Mouse (Mus musculus) frontal cortex, adult 2 months (tissue): Measurements from ENCODE around the gene Mindy4. TPM values are rescaled to one million over a fixed set of nuclear protein-coding genes. Genes with fewer than 3 reads are reported as not detected.
A peak's percentile ranks its signal among the peaks of the same experiment; 100 is the strongest.

Experiments
- DNase-seq, 2 experiments: peaks; one replicate each; pipeline ENCODE4 v3.0.0; 2022; ENCODE audit warnings: low spot score in 1 of 2; ENCODE audit errors: extremely low spot score in 1 of 2
- polyA plus RNA-seq: library from polyadenylated mRNA; depleted of rRNA; stranded (reverse); fragments of >200 nt; gene quantifications from 2 replicates; pipeline ENCODE4 v1.2.3, GENCODE M21; 2012

The Mindy4 gene
- polyA plus RNA-seq, 1 experiment: 10.2 TPM

DNA sequence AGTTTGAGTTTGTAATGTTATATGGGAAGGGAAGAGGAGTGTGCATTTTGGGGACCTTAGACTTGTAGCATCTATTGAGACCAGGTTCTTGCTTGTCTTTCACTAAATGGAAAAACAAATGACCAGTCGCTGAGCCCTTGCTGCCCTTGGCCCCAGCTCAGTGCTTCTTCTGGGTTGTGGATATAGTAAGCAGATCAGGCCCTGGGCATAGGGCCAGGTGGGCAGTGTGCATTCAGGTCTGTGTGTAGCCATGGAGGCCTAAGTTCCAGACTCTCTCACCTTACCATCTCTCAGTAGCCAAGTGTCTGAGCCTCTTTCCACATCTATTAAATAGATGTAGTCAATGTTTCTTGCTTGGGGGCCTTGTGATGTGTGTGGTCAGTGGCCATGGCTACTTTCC is 92.1 kb downstream of the Mindy4 start:
- DNase-seq: no peak

GRCm38 (mm10) chr6:55299482-55299881 is 96.3 kb downstream of the Mindy4 start:
- DNase-seq: no peak

- DNase-seq: no peak
These were observed 96.7 kb downstream of the Mindy4 start for GRCm38 (mm10) chr6:55299917-55300316.

DNA sequence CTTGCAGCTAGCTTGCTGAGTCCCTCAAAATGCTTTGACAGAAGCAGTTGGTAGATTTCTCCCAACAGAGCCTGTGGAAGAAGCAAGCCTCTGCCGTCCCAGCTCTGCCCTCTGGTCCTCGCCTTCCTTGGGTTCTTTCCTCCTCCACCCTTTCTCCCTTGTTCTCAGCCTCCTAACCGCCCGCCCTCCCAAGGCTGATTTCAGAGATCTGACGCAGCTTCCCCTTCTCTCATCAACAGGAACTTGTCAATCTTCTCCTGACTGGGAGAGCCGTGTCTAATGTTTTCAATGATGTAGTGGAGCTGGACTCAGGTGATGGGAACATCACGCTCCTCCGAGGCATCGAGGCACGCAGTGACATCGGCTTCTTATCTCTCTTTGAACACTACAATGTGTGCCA is 97.5 kb downstream of the Mindy4 start:
- DNase-seq: no peak

GRCm38 (mm10) chr6:55310179-55310578 is 107.0 kb downstream of the Mindy4 start:
- DNase-seq: no peak

GRCm38 (mm10) chr6:55311962-55312361 is 108.8 kb downstream of the Mindy4 start:
- DNase-seq: no peak

DNA sequence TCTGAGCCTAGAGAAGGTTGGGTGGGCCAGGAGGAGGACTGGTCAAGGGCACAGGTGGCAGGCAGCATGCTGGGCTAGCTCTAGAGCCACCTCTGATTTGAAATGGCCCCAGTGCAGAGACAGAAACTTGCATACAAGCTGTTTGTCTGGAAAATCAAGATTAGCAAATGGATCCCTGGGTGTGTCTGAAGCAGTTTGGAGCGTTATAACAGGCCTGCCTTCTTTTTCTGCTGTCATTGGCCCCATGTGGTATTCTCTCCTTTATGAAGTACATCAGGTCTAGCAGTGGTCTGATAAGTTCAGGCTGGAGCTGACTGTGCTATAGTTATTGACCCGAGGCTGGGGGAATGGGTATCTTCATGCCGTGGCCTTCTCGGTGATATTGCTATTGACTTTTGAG is 110.7 kb downstream of the Mindy4 start:
- no peak for DNase-seq

DNA sequence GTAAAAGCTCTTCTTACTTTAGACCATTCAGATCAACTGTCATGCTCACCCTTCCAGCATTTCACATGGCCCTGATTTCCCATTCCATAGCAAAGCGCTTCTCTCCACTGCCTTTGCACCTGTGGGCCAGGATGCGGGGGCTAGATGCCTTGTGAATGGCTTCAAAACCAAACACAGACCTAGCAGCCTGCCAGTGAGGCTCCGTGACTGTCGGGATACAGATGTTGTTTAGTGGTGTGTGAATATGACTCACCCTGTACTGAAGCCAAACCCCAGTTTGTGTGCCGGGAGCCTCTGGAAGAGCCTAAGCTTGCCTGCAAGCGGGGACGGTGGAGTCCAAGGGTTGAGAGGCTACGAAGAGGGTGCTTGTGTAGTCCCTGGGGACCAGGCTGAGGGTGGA is 111.4 kb downstream of the Mindy4 start:
- peak; percentile 30 to 77 for DNase-seq

- no peak for DNase-seq
These were observed 115.4 kb downstream of the Mindy4 start for GRCm38 (mm10) chr6:55318597-55318996.

GRCm38 (mm10) chr6:55319585-55320551 is 116.7 kb downstream of the Mindy4 start:
- peak in 1 of 2 experiments; percentile 9 for DNase-seq

- DNase-seq: no peak
These were observed 117.7 kb downstream of the Mindy4 start for GRCm38 (mm10) chr6:55320894-55321293.

- DNase-seq: no peak
These were observed 118.3 kb downstream of the Mindy4 start for GRCm38 (mm10) chr6:55321518-55321917.

DNA sequence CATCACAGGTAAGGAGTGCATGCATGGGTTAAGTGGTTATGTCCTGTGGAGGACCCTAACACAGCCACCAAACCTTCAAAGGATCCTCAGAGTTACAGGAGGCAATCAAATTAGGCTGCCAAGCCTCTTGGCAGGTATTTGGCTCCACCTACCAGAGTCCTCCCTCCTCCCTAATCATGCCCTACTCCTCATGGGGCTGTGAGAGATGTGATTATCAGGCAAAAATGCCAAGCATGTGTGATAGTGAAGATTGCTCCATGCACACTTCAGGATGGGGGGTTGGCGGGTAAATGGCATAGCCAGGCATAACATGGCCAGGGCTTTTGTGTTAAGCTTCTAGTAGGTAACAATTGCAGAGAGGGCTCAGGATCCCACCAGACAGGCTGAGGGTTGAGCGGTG is 119.8 kb downstream of the Mindy4 start:
- no peak for DNase-seq

GRCm38 (mm10) chr6:55323908-55324634 is 120.9 kb downstream of the Mindy4 start:
- DNase-seq: no peak

DNA sequence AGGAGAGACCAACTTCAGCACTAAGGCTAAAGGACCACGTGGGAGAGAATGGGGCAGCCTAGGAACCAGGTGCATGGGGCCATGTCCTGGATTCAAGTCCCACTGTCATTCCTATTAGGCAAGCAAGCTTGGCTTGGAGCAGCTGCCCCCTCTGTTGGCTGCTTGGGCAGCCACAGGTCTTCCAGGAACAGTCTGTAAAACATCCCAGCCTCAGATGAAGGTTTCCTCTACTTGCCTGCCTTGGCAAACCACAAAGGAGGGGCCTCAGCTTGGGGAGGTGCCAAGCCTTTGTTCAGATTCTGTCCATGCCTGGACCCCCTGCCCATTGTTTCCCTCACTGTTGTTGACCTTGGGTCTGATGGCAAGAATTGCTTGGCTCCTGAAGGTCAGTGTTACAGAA is 121.6 kb downstream of the Mindy4 start:
- DNase-seq: no peak

- no peak for DNase-seq
These were observed 123.1 kb downstream of the Mindy4 start for GRCm38 (mm10) chr6:55326299-55326698.

GRCm38 (mm10) chr6:55327326-55327725 is 124.1 kb downstream of the Mindy4 start:
- no peak for DNase-seq

- DNase-seq: no peak
These were observed 125.0 kb downstream of the Mindy4 start for GRCm38 (mm10) chr6:55328179-55328578.

GRCm38 (mm10) chr6:55331315-55331714 is 128.1 kb downstream of the Mindy4 start:
- DNase-seq: no peak

DNA sequence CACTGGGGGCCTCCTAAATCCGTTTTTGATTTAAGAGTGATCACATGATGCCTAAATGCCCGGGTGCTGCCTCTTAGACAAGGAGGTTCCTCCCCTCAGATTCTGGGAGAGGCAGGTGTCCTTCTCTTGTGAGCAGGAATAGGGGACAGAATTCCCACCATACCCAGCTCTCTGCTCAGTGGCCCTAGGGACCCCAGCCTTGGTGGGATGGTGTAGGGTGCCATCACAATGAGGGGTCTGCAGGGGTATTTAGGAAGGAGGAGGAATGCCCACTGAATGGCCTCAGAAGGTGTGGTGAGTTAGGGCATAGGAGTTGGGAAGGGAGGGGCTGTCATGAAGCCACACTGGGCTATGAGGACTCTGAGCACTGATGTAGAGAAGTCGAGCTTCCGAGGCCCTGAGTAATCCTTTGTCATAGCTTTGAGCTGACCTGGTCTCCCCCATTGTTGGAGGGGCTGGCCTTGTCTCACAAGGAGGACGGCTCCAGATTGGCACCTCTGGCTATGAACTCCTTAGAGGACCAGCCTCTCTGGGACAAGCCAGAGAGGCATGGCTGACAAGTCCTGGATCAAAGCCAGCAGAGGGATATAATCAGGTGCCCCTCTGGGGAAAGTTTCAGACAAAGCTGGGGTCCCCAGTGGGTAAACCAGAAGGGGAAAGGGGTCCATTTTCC is 129.1 kb downstream of the Mindy4 start:
- DNase-seq: no peak

DNA sequence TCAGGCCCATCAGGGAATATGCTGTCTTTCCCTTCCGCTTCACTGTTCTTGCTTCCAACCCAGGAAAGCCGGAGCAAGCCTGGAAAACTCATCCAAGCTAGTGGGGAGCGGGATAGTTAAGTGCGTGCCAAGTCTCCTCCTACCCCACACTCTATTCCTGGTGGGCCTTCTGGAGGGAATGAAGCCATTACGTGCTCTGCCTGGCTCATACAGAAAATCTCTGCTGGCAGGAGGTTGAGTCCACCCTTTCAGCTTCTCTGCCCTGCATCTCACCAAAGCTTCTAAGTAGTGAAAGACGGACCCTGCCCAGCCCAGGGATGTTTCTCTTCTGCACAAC is 129.6 kb downstream of the Mindy4 start:
- DNase-seq: no peak
